Mouse (Mus musculus) CH12.LX (cell line): Measurements from ENCODE around the gene Cyp2j6. TPM values are rescaled to one million over a fixed set of nuclear protein-coding genes. Genes with fewer than 3 reads are reported as not detected.

Source experiments
- DNase-seq: peaks from one replicate; pipeline ENCODE4 v3.0.0-alpha.2; 2013; ENCODE audit errors: extremely low read depth
- H3K27ac ChIP-seq: 2 replicates; pipeline ENCODE4 v1.5.1; 2012; ENCODE audit warnings: low read depth, mild to moderate bottlenecking, control low read depth, moderate library complexity; ENCODE audit not compliant: insufficient read depth
- H3K27me3 ChIP-seq: replicated peaks from 2 replicates; pipeline ENCODE3; 2012; ENCODE audit warnings: inconsistent platforms
- H3K36me3 ChIP-seq, 2 experiments: replicated peaks in 1 of 2; 2 replicates each; pipeline versions ENCODE3 to v1.6.1; 2012; ENCODE audit warnings: inconsistent platforms in 1 of 2, low read length in 1 of 2, mild to moderate bottlenecking in 1 of 2, mixed read lengths in 1 of 2, moderate library complexity in 1 of 2; ENCODE audit not compliant: control insufficient read depth in 1 of 2, insufficient read depth in 1 of 2
- H3K4me1 ChIP-seq, 2 experiments: 2 replicates each; pipeline ENCODE4 v1.6.1; 2012; ENCODE audit warnings: inconsistent platforms in 1 of 2, moderate library complexity in 1 of 2; ENCODE audit not compliant: insufficient read depth in 2 of 2, control insufficient read depth in 1 of 2
- H3K4me2 ChIP-seq: 2 replicates; pipeline ENCODE4 v1.6.1; 2012; ENCODE audit warnings: low read depth, mild to moderate bottlenecking, control low read depth; ENCODE audit not compliant: poor library complexity, insufficient read depth, severe bottlenecking
- H3K4me3 ChIP-seq, 3 experiments: fragments of 150-350 bp in 1 of 3; sonication (generic) in 1 of 3; replicated peaks in 1 of 3; 2 replicates each; pipeline versions ENCODE3 to v1.5.1; 2011 to 2012; ENCODE audit warnings: low read depth in 2 of 3, low read length in 2 of 3, mild to moderate bottlenecking in 2 of 3, moderate library complexity in 2 of 3, control low read depth in 1 of 3, improper control_type of control experiment in 1 of 3, inconsistent platforms in 1 of 3, mixed read lengths in 1 of 3; ENCODE audit not compliant: poor library complexity in 1 of 3
- H3K79me2 ChIP-seq: replicated peaks from 2 replicates; pipeline ENCODE4 v1.6.1; 2012; ENCODE audit warnings: mild to moderate bottlenecking, moderate library complexity; ENCODE audit not compliant: control insufficient read depth, poor library complexity, insufficient read depth, severe bottlenecking; ENCODE audit errors: extremely low read depth
- H3K9ac ChIP-seq: 2 replicates; pipeline ENCODE4 v1.6.1; 2012; ENCODE audit warnings: low read depth, mild to moderate bottlenecking, control low read depth, moderate library complexity; ENCODE audit not compliant: insufficient read depth
- H3K9me3 ChIP-seq: replicated peaks from 2 replicates; pipeline ENCODE3; 2012; ENCODE audit warnings: low read length, inconsistent platforms, mixed read lengths
- BHLHE40 ChIP-seq: IDR thresholded peaks from 2 replicates; pipeline ENCODE4 v1.6.1; 2011; ENCODE audit warnings: mild to moderate bottlenecking, low read depth, low read length, improper control_type of control experiment
- CTCF ChIP-seq, 2 experiments: IDR thresholded peaks in 1 of 2; conservative IDR thresholded peaks in 1 of 2; 2 replicates each; pipeline ENCODE4 v1.5.1; 2011 to 2012; ENCODE audit warnings: low read depth in 2 of 2, low read length in 2 of 2, improper control_type of control experiment in 1 of 2, inconsistent platforms in 1 of 2, mild to moderate bottlenecking in 1 of 2, moderate library complexity in 1 of 2
- E2F4 ChIP-seq: IDR thresholded peaks from 2 replicates; pipeline ENCODE4 v1.6.1; 2011; ENCODE audit warnings: low read depth, low read length, improper control_type of control experiment; ENCODE audit not compliant: insufficient replicate concordance
- EP300 ChIP-seq: IDR thresholded peaks from 2 replicates; pipeline ENCODE4 v1.6.1; 2011; ENCODE audit warnings: low read length, improper control_type of control experiment
- GABPA ChIP-seq: IDR thresholded peaks from 2 replicates; pipeline ENCODE4 v1.6.1; 2012; ENCODE audit warnings: low read depth, low read length, improper control_type of control experiment, inconsistent platforms; ENCODE audit not compliant: insufficient replicate concordance
- HCFC1 ChIP-seq: IDR thresholded peaks from 2 replicates; pipeline ENCODE4 v1.6.1; 2012; ENCODE audit warnings: low read depth, mild to moderate bottlenecking, inconsistent platforms, low read length, improper control_type of control experiment
- IRF4 ChIP-seq: IDR thresholded peaks from 2 replicates; pipeline ENCODE4 v1.6.1; 2014; ENCODE audit warnings: low read depth, mild to moderate bottlenecking, inconsistent platforms, low read length, improper control_type of control experiment
- JUN ChIP-seq: IDR thresholded peaks from 2 replicates; pipeline ENCODE4 v1.6.1; 2011; ENCODE audit warnings: low read depth, mild to moderate bottlenecking, low read length, improper control_type of control experiment, moderate library complexity; ENCODE audit not compliant: insufficient read depth
- JUND ChIP-seq: conservative IDR thresholded peaks from 2 replicates; pipeline ENCODE4 v1.6.1; 2011; ENCODE audit warnings: low read depth, low read length, improper control_type of control experiment
- KAT2A ChIP-seq: IDR thresholded peaks from 2 replicates; pipeline ENCODE4 v1.6.1; 2012; ENCODE audit warnings: low read length, improper control_type of control experiment, inconsistent platforms; ENCODE audit not compliant: insufficient replicate concordance
- MAZ ChIP-seq: IDR thresholded peaks from 2 replicates; pipeline ENCODE4 v1.6.1; 2012; ENCODE audit warnings: low read depth, mild to moderate bottlenecking, inconsistent platforms, low read length, improper control_type of control experiment, moderate library complexity
- MYC ChIP-seq: IDR thresholded peaks from 2 replicates; pipeline ENCODE4 v1.6.1; 2011; ENCODE audit warnings: low read depth, mild to moderate bottlenecking, improper control_type of control experiment, low read length
- NRF1 ChIP-seq: IDR thresholded peaks from 2 replicates; pipeline ENCODE4 v1.6.1; 2014; ENCODE audit warnings: low read depth, mild to moderate bottlenecking, inconsistent platforms, low read length, improper control_type of control experiment, moderate library complexity
- PAX5 ChIP-seq: IDR thresholded peaks from 2 replicates; pipeline ENCODE4 v1.6.1; 2012; ENCODE audit warnings: low read length, inconsistent platforms, mixed read lengths
- POLR2A ChIP-seq: IDR thresholded peaks from 2 replicates; pipeline ENCODE4 v1.6.1; 2011; ENCODE audit warnings: low read depth, mild to moderate bottlenecking, improper control_type of control experiment, low read length
- POLR2AphosphoS2 ChIP-seq: IDR thresholded peaks from 2 replicates; pipeline ENCODE4 v1.6.1; 2011; ENCODE audit warnings: low read depth, low read length, improper control_type of control experiment
- RCOR1 ChIP-seq: conservative IDR thresholded peaks from 2 replicates; pipeline ENCODE4 v1.6.1; 2012; ENCODE audit warnings: low read depth, mild to moderate bottlenecking, inconsistent platforms, low read length, improper control_type of control experiment
- SIN3A ChIP-seq: IDR thresholded peaks from 2 replicates; pipeline ENCODE4 v1.6.1; 2012; ENCODE audit warnings: low read length, improper control_type of control experiment, inconsistent platforms
- SMC3 ChIP-seq: IDR thresholded peaks from 2 replicates; pipeline ENCODE4 v1.6.1; 2011; ENCODE audit warnings: low read depth, low read length, improper control_type of control experiment
- TBP ChIP-seq: conservative IDR thresholded peaks from 2 replicates; pipeline ENCODE4 v1.6.1; 2011; ENCODE audit warnings: low read depth, low read length, improper control_type of control experiment
- TCF12 ChIP-seq: IDR thresholded peaks from 2 replicates; pipeline ENCODE4 v1.6.1; 2014; ENCODE audit warnings: low read depth, mild to moderate bottlenecking, inconsistent platforms, low read length, improper control_type of control experiment
- UBTF ChIP-seq: IDR thresholded peaks from 2 replicates; pipeline ENCODE4 v1.6.1; 2012; ENCODE audit warnings: low read depth, mild to moderate bottlenecking, inconsistent platforms, low read length, improper control_type of control experiment, moderate library complexity
- ZC3H11A ChIP-seq: IDR thresholded peaks from 2 replicates; pipeline ENCODE4 v1.6.1; 2012; ENCODE audit warnings: low read depth, mild to moderate bottlenecking, inconsistent platforms, low read length, improper control_type of control experiment
- ZKSCAN1 ChIP-seq: IDR thresholded peaks from 2 replicates; pipeline ENCODE4 v1.6.1; 2012; ENCODE audit warnings: low read depth, inconsistent platforms, low read length, improper control_type of control experiment, borderline replicate concordance
- ZMIZ1 ChIP-seq: IDR thresholded peaks from 2 replicates; pipeline ENCODE4 v1.6.1; 2012; ENCODE audit warnings: low read depth, mild to moderate bottlenecking, inconsistent platforms, low read length, improper control_type of control experiment
- ZNF384 ChIP-seq: IDR thresholded peaks from 2 replicates; pipeline ENCODE4 v1.6.1; 2012; ENCODE audit warnings: low read depth, low read length, improper control_type of control experiment, inconsistent platforms
- dilution Hi-C: fragments of 300-500 bp; cut with MboI; formaldehyde crosslinking; loops from 2 replicates; pipeline ENCODE4 v1.14.3; 2020; ENCODE audit warnings: low sequenced_read_pairs; ENCODE audit not compliant: extremely low pct_unique_long_range_greater_than_20kb, extremely low pct_ligation_motif_present
- in situ Hi-C: fragments of 300-500 bp; cut with MboI; formaldehyde crosslinking; loops from 3 replicates; pipeline ENCODE4 v1.14.3; 2019; ENCODE audit warnings: low sequenced_read_pairs, low pct_ligation_motif_present, low pct_unique_long_range_greater_than_20kb, mixed read lengths
- polyA plus RNA-seq: library from polyadenylated mRNA; unstranded; fragments of >175 nt; gene quantifications from 2 replicates; pipeline ENCODE4 v1.2.1, GENCODE M21; 2012; ENCODE audit warnings: low read depth; ENCODE audit not compliant: insufficient read length
- total RNA-seq, 2 experiments: library from RNA; depleted of rRNA; stranded (reverse); fragments of 300-350 nt in 1 of 2; fragments of >200 nt in 1 of 2; gene quantifications; 2 replicates each; pipeline ENCODE4 v1.2.3; 2012 to 2014

Gene Cyp2j6
- total RNA-seq (2012; rRNA removed) (not detected in 2 replicates), total RNA-seq (2014; rRNA removed) (not detected in 2 replicates), polyA plus RNA-seq (not detected in 2 replicates)

GRCm38 (mm10) chr4:96553133-96553819 is at the start of gene Cyp2j6:
Gene Cyp2j6 (minus strand): TSS chr4:96553661.
- Histone ChIP-seq H3K9ac (no peak within 1 kb of the TSS), H3K9me3 (peaks cover 30% of the 10 kb centered on the region), H3K4me3 (no peak within 1 kb of the TSS), H3K36me3 (no peaks in the 10 kb centered on the region), H3K4me1 (no peaks in the 10 kb centered on the region), H3K79me2 (no peaks in the 10 kb centered on the region), H3K27me3 (no peaks in the 10 kb centered on the region), H3K4me2 (no peak within 1 kb of the TSS), H3K27ac (no peak within 1 kb of the TSS)
- TF ChIP-seq ZC3H11A = no peak
- TF ChIP-seq TBP = no peak
- no peak for TF ChIP-seq SIN3A
- TF ChIP-seq JUN = no peak
- TF ChIP-seq BHLHE40 = no peak
- TF ChIP-seq UBTF = no peak
- TF ChIP-seq RCOR1 = no peak
- no peak for TF ChIP-seq CTCF (conservative IDR thresholded peaks at IDR 0.05 in 1 of 2, IDR thresholded peaks at IDR 0.05 in 1 of 2; ENCODE audit: low read depth in 2 of 2, low read length in 2 of 2)
- TF ChIP-seq MYC = no peak
- no peak for TF ChIP-seq POLR2AphosphoS2
- no peak for TF ChIP-seq KAT2A
- no peak for TF ChIP-seq EP300
- TF ChIP-seq POLR2A = no peak
- TF ChIP-seq NRF1 = no peak
- TF ChIP-seq JUND = no peak
- TF ChIP-seq SMC3 = no peak
- dilution Hi-C loops (no loop called here), in situ Hi-C loops (no loop called here)
- no peak for DNase-seq

DNA sequence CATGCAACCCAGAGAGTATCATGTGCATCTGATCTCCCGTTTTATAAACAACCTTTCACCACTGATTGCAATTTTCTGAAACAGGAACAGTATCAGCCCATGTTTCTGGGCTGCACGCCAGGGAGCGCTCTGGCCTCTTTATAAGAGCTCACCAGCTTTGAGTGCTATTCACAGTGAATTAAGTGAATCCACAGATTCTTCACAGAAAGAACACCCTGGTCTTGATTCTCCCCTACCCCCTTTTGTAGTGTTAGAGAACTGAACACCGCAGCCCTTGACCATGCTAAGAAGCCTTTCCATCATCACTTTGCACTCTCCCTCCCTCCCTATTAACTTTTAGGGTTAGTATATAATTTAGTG is 38.3 kb upstream of the Cyp2j6 start:
- Histone ChIP-seq H3K4me3 (no peak overlapping the region), H3K9me3 (peaks cover 36% of the 10 kb centered on the region), H3K4me2 (no peak overlapping the region), H3K27me3 (no peaks in the 10 kb centered on the region), H3K36me3 (no peaks in the 10 kb centered on the region), H3K4me1 (no peaks in the 10 kb centered on the region), H3K79me2 (no peaks in the 10 kb centered on the region), H3K9ac (no peak overlapping the region), H3K27ac (no peak overlapping the region)
- dilution Hi-C loops = no loop called here
- in situ Hi-C loops = no loop called here
- TF ChIP-seq E2F4 = no peak
- TF ChIP-seq GABPA = no peak
- no peak for TF ChIP-seq IRF4
- TF ChIP-seq CTCF (conservative IDR thresholded peaks at IDR 0.05 in 1 of 2, IDR thresholded peaks at IDR 0.05 in 1 of 2; ENCODE audit: low read depth in 2 of 2, low read length in 2 of 2) = no peak
- no peak for TF ChIP-seq NRF1
- TF ChIP-seq PAX5 = no peak
- no peak for TF ChIP-seq JUND
- no peak for TF ChIP-seq ZNF384
- no peak for TF ChIP-seq HCFC1
- no peak for TF ChIP-seq TCF12
- no peak for TF ChIP-seq JUN
- no peak for TF ChIP-seq ZMIZ1
- no peak for TF ChIP-seq MYC
- TF ChIP-seq ZKSCAN1 = no peak
- no peak for TF ChIP-seq MAZ
- no peak for TF ChIP-seq SMC3
- DNase-seq = no peak
